Mouse (Mus musculus): ENCODE results near the gene Dscaml1. TPM values are rescaled to one million over a fixed set of nuclear protein-coding genes. Genes with fewer than 3 reads are reported as not detected.

Dscaml1 gene
- total RNA-seq, 1 experiment from 2014 or later, result not detected

GRCm38 (mm10) chr9:45651078-45651809, 224.8 kb downstream of the Dscaml1 start:
- ATAC-seq (ENCODE audit: extremely low read depth, insufficient number of reproducible peaks, low FRiP score, poor library complexity, severe bottlenecking), result no peak

DNA sequence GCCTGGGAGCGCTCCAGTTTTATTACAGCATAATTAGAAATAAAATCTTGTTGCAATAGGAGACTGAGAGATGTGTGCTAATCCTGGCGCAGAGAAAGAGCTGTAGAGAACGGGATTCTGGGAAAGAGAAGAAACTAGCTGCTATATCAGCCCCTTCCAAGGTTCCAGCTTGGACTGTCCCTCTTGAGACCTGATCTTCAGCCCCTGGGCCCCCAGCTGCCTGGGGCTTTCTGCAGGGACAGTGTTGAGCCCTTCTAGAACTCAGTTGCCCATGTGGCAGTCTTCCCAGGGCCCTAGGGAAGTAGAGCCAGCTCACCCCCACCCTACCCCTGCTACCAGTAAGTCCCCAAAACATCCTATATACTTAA, 225.4 kb downstream of the Dscaml1 start:
- no peak for ATAC-seq (ENCODE audit: extremely low read depth, insufficient number of reproducible peaks, low FRiP score, poor library complexity, severe bottlenecking)

GRCm38 (mm10) chr9:45657172-45658062, 231.0 kb downstream of the Dscaml1 start:
- ATAC-seq (ENCODE audit: extremely low read depth, insufficient number of reproducible peaks, low FRiP score, poor library complexity, severe bottlenecking), result no peak

DNA sequence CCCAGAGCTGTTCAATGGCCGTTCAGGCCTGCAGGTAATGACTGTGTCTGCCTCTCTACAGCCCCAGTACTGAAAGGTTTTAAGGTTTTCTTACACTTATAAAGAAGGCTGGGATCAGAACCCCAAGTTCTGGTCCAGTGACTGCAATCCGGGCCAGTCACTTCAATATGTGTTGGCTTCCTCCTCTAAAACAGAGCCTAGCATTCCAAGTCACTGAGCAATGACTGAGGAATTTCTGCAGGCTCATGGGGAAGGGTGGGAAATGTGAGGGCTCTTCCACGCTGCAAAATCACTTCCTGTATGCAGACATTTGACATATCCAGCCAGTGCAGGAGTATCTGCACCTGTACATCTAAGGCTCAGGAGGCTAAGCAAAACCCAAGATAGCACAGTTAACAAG, 233.8 kb downstream of the Dscaml1 start:
- ATAC-seq (ENCODE audit: extremely low read depth, insufficient number of reproducible peaks, low FRiP score, poor library complexity, severe bottlenecking), result no peak

GRCm38 (mm10) chr9:45662471-45662870, 236.0 kb downstream of the Dscaml1 start:
- no peak for ATAC-seq (ENCODE audit: extremely low read depth, insufficient number of reproducible peaks, low FRiP score, poor library complexity, severe bottlenecking)

GRCm38 (mm10) chr9:45663386-45664315, 237.2 kb downstream of the Dscaml1 start:
- no peak for ATAC-seq (ENCODE audit: extremely low read depth, insufficient number of reproducible peaks, low FRiP score, poor library complexity, severe bottlenecking)

DNA sequence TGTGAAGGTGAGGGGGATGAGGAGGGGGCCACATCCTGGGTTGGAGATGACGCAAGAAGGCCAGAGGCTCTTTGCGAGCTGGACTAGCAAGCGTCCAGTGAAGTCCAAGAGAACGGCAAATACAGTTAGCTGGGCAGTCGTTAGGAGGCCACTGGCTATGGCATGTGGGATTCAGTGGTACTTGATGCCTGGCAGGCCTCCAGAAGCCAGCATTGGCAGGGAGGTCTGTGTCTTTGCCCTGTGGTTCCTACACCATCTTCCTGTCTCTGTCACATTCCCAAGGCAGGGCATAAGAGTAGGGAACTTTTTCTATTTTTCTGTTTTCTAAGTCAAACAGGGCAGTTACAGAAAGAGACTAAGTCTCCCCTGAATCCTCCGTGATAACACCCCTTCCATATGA, 237.9 kb downstream of the Dscaml1 start:
- no peak for ATAC-seq (ENCODE audit: extremely low read depth, insufficient number of reproducible peaks, low FRiP score, poor library complexity, severe bottlenecking)

DNA sequence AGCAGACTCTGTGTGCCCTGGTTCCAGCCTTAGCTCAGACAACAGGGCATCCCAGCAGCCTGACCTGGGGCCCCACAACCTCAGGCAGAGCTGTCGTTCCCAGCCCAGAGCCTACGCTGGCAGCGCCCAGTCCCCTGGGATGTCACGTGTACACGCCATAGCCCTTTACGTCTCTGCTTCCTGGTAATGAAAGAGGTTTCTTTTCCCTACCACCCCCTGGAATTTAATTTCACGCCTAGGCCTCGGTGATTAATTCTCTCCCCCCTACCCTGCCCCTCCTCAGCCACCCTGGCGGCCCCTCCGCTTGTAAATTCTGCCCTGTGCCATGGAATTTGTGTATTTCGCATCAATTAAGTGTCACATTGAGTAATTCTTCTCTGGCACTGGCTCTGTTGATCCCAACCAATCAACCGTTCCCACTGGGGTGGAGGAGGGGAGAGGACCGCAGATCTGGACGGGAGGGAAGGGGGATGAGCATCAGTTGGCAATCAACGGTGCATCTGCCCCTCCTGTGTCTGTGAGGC, 238.5 kb downstream of the Dscaml1 start:
- ATAC-seq (ENCODE audit: extremely low read depth, insufficient number of reproducible peaks, low FRiP score, poor library complexity, severe bottlenecking), result no peak

DNA sequence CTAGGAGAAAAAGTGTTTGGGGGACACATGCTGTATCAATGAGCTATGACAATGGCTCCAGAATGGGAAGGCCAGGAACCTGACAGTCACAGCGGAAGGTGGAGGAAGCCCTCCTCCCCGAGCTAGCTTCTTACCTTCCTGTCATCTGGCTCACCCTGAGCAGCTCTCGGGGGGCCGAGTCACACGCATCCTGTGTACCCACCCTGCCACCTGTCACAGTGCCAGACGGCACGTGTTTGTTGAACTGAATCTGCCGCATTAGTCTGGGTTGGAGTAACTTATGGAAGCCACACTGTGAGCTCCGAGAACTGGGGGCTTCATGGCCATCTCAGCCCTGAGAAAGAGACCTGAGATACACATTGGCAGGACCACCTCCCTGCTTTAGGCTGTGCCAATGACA, 249.5 kb downstream of the Dscaml1 start:
- ATAC-seq (ENCODE audit: extremely low read depth, insufficient number of reproducible peaks, low FRiP score, poor library complexity, severe bottlenecking), result no peak

GRCm38 (mm10) chr9:45676578-45676977, 250.2 kb downstream of the Dscaml1 start:
- no peak for ATAC-seq (ENCODE audit: extremely low read depth, insufficient number of reproducible peaks, low FRiP score, poor library complexity, severe bottlenecking)

GRCm38 (mm10) chr9:45677236-45677781, 250.9 kb downstream of the Dscaml1 start:
- no peak for ATAC-seq (ENCODE audit: extremely low read depth, insufficient number of reproducible peaks, low FRiP score, poor library complexity, severe bottlenecking)

DNA sequence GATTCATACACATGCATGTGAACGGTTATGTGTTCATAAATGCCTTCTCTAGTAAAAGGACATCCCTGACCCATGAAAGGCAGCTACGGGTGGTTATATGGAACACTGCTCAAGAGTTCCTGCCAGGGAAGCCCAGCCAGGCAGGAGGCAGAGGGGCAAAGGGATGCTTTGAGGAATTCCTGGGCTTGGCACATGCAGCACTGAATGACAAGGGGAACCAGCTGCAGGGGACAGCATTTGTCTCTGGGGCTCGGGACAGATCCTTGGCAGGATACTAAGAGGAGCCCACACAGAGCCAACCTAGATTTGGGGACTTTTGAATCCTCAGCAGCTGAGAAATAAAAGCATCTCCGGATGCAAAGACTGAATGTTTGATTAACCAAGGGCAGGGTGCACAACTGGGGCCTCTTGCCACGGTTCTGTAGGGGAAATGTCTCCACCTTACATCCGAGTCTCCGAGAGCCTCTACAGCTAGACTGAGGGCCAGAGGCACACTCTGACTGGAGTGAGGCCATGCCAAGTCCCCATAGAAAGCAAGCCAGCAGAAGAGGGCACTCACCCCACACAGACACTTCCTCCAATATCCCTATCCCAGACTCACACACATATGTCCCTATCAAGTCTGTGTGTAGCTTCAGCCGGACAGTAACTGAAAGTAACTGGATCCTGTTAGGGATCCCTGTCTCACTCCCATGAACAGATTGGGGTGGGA, 251.7 kb downstream of the Dscaml1 start:
- no peak for ATAC-seq (ENCODE audit: extremely low read depth, insufficient number of reproducible peaks, low FRiP score, poor library complexity, severe bottlenecking)

- ATAC-seq (ENCODE audit: extremely low read depth, insufficient number of reproducible peaks, low FRiP score, poor library complexity, severe bottlenecking), result no peak
These were observed 252.2 kb downstream of the Dscaml1 start for GRCm38 (mm10) chr9:45678664-45679026.

DNA sequence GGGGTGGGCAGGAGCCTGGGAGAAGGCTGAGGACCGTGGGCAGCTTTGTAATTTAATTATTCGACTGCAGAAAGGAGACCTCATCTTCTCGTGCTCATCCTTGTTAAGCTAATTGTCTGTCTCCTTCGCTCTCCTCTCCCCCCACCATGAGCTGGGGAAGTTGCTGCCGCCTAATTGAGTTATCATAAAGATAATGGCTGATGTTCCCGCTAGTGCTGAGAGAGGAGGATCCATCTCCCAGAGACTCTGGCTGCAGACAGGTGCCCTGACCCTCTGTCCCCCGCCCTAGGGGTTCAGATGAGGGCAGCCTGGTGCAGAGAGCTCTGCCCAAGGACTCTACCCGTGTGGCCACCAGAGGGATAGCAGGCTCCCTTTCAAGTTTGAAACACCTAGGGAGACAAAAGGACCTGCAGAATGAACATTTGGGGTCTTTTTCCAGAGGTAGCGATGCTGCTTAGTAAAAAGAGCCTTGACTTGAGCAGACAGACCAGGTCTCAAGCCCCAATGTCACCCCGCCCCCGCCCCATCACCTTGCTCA, 256.1 kb downstream of the Dscaml1 start:
- ATAC-seq (ENCODE audit: extremely low read depth, insufficient number of reproducible peaks, low FRiP score, poor library complexity, severe bottlenecking), result no peak

GRCm38 (mm10) chr9:45693424-45694237, 267.2 kb downstream of the Dscaml1 start:
- no peak for ATAC-seq (ENCODE audit: extremely low read depth, insufficient number of reproducible peaks, low FRiP score, poor library complexity, severe bottlenecking)

GRCm38 (mm10) chr9:45694256-45694655, 267.8 kb downstream of the Dscaml1 start:
- ATAC-seq (ENCODE audit: extremely low read depth, insufficient number of reproducible peaks, low FRiP score, poor library complexity, severe bottlenecking), result no peak

DNA sequence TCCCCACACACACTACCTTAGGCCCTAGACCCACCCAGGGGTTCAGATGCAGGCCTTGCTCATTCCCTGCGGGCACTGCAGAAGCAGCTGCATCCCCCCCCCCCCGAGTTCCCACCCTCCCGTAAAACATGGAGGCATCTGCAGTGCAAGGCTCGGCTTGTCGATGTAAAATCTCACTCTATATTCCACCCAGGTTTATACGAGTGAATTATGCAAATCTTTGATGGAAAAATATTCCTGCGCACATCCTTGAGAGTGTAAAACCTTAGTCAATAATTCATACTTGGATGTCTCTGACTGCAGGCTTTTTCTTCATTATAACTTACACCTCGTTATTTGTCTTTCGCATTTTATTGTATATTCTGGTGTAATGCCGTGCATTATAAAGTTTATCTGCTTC, 272.7 kb downstream of the Dscaml1 start:
- ATAC-seq (ENCODE audit: extremely low read depth, insufficient number of reproducible peaks, low FRiP score, poor library complexity, severe bottlenecking), result no peak

Measured in neutrophil, adult 5-6 weeks (primary cell).